Mouse (Mus musculus) gastrocnemius, postnatal 10 days (tissue): ENCODE results near the gene Shb. TPM values are rescaled to one million over a fixed set of nuclear protein-coding genes. Genes with fewer than 3 reads are reported as not detected.
A peak's percentile ranks its signal among the peaks of the same experiment; 100 is the strongest.

Experiments used
- DNase-seq: peaks from one replicate; pipeline ENCODE4 v3.0.0; 2021; ENCODE audit warnings: mixed read lengths
- total RNA-seq, 2 experiments: library from RNA; stranded (reverse); gene quantifications; 2 replicates each; pipeline ENCODE4 v1.2.3; 2021

Shb gene
- total RNA-seq, 2 experiments from 2014 or later: 9.3 to 12.5 TPM

GRCm38 (mm10) chr4:45528355-45529198, 3.7 kb downstream of the Shb start:
- DNase-seq: no peak

GRCm38 (mm10) chr4:45527562-45528354, 4.5 kb downstream of the Shb start:
- peak; percentile 45 for DNase-seq

DNA sequence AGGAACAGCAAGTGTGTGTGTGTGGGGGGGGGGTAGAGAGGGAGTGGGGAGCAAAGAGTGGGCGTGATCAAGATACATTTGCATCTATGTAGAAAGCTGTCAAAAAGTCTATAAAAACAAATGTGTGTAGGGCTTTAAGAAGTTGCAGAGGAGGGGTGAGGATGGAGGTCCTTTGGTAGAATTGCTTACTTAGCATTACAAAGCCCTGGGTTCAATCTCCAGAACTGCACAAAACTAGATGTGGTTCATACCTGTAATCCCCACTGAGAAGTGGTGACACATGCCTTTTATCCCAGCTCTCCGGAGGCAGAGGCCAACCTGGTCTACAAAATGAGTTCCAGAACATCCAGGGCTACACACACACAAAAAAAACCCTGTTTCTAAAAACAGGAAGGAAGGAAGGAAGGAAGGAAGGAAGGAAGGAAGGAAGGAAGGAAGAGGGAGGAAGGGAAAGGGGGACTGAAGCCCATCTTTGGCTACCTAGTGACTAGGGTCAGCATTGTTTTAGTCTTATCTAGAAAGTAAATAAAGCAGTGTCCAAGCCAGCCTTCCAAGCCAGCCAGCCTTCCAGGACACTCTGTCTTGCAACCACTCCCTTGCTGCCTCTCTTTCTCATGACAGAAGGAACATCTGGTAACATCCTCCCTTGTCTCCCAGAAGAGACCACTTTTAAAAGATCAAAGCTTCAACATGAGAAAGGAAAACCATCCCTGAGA, 5.3 kb downstream of the Shb start:
- no peak for DNase-seq

- no peak for DNase-seq
Measured at GRCm38 (mm10) chr4:45526175-45526574, 6.1 kb downstream of the Shb start.

DNA sequence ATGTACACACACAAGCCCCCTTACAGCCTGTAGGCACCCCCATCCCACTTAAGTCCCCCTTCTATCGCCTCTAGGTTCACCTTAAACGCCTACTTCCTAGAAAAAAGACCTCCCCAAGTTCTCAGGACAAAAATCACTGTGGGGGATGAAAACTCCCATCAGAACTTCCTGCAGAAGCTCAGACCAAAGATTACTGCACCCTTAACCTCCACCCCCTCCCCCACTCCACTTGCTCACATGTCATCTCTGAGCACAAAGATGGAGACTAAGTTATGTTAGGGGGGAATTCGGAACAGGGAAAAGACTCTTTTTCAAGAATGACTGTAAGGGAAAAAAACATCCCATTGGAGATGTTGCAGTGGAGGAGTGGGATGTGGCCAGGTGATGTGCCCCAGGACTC, 6.7 kb downstream of the Shb start:
- DNase-seq: no peak

GRCm38 (mm10) chr4:45524602-45525001, 7.7 kb downstream of the Shb start:
- DNase-seq: no peak

DNA sequence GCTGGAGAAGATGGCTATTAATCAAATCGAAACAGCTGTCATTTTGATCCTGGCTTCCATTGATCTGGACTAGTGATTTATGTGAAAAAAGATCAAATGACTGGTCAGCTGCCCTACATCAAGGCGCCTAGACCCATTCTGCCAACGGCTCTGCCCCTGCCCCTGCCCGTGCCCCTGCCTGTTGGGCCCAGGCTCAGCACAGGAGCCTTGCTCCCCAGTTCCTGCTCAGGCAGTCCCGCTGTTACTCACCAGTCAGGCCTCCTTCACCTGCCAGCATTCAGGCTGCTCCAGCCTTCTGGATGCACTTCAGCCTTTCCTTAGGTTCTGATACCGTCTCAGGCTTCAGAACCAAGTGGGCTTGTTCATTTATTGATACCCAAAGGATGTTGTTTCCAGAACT, 8.9 kb downstream of the Shb start:
- DNase-seq: no peak

DNA sequence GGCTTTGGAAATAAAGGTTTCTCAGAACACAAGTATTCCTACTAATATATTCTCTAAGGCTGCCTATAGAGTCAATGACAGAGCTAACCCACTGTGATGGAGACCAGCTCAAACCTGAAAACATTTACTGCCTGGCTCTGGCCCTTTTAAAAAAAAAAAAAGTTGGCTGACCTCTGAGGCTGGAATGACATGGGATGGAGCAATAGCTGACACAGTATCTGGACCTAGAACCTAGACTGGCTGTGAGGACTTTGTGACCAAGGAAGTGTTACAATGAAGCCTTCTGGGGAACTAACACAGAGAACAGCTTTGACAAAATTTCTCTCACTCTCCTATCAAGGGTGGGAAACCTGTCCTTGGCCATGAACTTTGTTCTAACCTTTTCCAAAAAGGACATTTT, 9.3 kb downstream of the Shb start:
- no peak for DNase-seq

GRCm38 (mm10) chr4:45522583-45522900, 9.7 kb downstream of the Shb start:
- no peak for DNase-seq

- DNase-seq: no peak
Measured at GRCm38 (mm10) chr4:45521705-45522582, 10.3 kb downstream of the Shb start.

DNA sequence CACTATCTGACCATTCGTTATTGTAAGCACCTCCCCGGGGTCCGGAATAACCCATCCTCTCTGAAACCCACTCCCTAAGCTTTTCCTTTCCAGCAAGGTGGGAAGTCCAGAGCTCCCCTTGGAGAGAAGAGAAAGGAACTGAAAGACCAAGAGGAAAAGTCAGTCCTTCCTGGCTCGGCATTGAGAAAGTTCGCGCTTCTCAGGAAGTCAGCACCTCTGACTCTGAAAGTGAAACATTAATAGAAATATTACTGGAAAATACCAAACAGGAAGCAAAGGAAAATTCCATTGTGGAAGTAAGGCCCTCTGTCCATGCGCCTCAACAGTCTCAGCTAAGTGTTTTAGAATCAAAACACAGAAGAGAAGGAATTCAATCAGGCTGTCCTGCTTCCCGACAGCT, 11.9 kb downstream of the Shb start:
- no peak for DNase-seq

GRCm38 (mm10) chr4:45517399-45517798, 14.9 kb downstream of the Shb start:
- DNase-seq: no peak

GRCm38 (mm10) chr4:45515894-45516293, 16.4 kb downstream of the Shb start:
- no peak for DNase-seq

DNA sequence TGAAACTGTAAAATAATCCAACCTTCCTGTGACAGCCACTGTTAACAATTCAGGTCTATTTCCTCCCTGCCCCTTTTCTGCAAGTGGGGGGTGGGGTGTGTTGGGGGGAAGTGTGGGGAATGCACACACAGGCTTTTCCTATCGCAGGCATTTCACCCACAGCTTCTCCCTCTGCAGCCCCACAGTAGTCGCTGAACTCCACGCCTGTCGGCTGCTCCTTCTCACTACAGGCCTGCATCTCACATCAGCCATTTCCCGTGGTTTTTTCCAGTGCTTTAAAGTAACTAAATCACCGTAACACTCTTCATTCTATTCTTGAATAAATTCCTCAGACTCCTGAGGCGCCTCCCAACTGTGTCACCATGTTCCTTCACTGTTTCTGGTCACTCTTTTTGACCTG, 17.9 kb downstream of the Shb start:
- no peak for DNase-seq

DNA sequence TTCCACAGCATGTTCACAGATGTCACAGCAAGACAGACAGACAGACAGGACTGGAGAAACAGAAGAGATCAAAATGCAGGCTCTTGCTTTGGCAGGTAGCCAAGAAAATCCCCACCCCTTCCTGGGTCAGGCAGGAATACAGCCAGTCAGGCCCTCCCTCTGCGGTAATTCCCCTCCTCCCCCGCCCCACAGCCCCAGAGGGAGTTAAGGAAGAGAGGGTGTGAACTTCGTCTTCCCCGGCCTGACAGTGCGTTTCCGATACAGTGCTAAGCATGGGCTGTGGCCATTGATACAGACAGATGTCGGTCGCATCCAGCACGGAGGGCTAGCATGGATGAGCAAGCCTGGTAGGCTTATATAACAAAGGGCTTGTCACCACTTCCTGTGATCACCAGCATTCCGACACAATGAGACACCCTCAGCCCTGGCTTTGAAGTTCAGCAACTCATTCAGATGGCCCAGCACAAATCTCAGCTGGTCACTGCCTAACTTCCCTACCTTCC, 18.4 kb downstream of the Shb start:
- DNase-seq: peak; percentile 39

DNA sequence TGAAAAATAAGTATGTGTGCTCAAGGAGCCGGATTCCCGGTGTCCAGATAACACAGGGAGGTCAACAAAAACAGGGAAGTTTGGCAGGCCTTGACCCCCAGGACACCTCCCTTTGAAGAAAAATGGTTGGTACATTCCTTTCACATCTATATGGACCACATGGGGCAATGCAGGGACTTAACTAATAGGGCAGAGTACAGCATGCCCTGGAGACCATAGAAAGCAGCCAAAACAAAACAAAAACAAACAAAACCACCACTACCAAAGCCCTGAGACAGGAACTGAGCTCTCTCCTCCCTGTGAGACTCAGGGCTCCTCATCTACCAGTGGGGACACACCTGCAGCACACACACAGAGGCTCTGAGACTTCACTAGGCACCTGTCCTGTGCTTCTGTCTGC, 18.9 kb downstream of the Shb start:
- DNase-seq: no peak

- peak; percentile 65 for DNase-seq
Measured at GRCm38 (mm10) chr4:45510163-45510562, 22.1 kb downstream of the Shb start.

- DNase-seq: no peak
Measured at GRCm38 (mm10) chr4:45509416-45509815, 22.9 kb downstream of the Shb start.

- DNase-seq: peak; percentile 4
Measured at GRCm38 (mm10) chr4:45508469-45508868, 23.8 kb downstream of the Shb start.

DNA sequence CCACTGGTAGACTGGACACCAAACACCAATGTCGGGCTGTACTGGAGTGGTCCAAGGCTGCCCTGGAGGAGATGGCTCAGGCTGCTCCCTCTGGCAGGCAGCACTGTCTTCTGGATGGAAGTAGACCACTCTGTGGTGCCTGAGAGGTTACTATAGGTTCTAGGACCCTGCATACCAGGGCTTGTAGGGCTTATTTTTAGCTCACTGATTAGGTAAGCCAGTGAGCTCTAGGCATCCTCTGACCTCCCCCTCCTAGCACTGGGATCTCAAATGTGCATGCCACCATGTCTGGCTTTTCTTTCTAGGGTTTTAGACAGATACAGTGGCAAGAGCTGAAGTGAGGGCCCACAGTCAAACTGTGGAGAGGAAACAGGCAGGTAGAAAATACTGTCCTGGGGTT, 24.8 kb downstream of the Shb start:
- DNase-seq: no peak

DNA sequence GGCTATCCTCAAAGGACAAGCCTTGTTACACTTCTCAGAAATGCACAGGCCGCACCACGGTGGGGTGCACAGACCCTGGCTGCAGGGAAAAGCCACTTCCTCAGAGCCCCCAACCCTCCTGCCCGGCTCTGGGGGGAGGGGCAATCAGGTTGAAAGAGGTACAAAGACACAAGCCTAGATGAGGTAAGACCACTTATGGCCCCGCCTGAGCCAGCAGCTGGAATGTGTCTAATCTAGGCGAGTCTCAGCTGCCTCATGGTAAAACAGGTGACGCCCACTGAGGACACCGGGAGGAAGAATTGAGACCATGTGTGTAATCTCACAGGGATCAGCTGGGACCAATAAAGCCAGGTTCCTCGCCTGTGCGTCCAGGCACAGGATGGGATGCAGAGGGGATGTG, 25.2 kb downstream of the Shb start:
- DNase-seq: peak; percentile 14

- peak; percentile 13 for DNase-seq
Measured at GRCm38 (mm10) chr4:45506613-45507012, 25.7 kb downstream of the Shb start.
